Mouse (Mus musculus): ENCODE measurements around the gene Pcnx2. TPM values are rescaled to one million over a fixed set of nuclear protein-coding genes. Genes with fewer than 3 reads are reported as not detected.

The Pcnx2 gene
- total and polyA plus RNA-seq, 3 experiments = not detected

DNA sequence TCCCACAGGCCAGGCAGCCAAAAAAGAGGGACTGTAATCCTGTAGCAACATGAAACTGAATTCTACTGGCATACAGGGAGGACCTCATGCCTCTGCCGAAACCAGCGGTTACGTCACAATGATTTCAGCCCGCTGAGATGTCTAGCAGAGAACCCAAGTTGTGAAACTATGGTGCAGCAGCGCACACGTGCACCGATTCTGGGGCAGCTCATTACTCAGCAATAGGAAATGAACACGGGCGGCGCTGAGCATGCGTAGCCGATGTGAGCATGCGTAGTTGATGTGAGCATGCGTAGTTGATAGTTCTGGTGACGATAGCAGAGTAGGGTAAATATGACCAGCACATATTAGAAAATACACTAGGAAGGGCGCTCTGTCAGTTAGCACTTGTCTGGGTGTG lies 52.8 kb downstream of the Pcnx2 start:
- DNase-seq (ENCODE audit: extremely low read depth) = no peak
- dilution Hi-C loops (cut with MboI; ENCODE audit: extremely low pct_ligation_motif_present, extremely low pct_unique_long_range_greater_than_20kb, low sequenced_read_pairs) = no loop called here
- Histone ChIP-seq H3K9ac (ENCODE audit: insufficient read depth, low read depth) (no peak overlapping the region), H3K4me2 (ENCODE audit: insufficient read depth, low read depth, poor library complexity, severe bottlenecking) (0 out of 2 replicates have a peak overlapping the region, but pooled peaks have one; percentile 12), H3K36me3 (replicated peaks in 1 of 2; ENCODE audit: control insufficient read depth in 1 of 2, insufficient read depth in 1 of 2, low read length in 1 of 2) (no peaks in the 10 kb centered on the region), H3K4me3 (replicated peaks in 1 of 3; ENCODE audit: low read depth in 2 of 3, low read length in 2 of 3, poor library complexity in 1 of 3) (no peak overlapping the region), H3K9me3 (replicated peaks; ENCODE audit: low read length) (no peaks in the 10 kb centered on the region), H3K79me2 (replicated peaks; ENCODE audit: control insufficient read depth, extremely low read depth, insufficient read depth, poor library complexity, severe bottlenecking) (no peaks in the 10 kb centered on the region), H3K27me3 (replicated peaks) (no peaks in the 10 kb centered on the region), H3K27ac (ENCODE audit: insufficient read depth, low read depth) (no peak overlapping the region), H3K4me1 (ENCODE audit: control insufficient read depth in 1 of 2, insufficient read depth in 2 of 2) (peaks cover 3 to 8% of the 10 kb centered on the region in 2 experiments; a peak in 2 of 4 replicates)
- in situ Hi-C loops (cut with MboI; ENCODE audit: low pct_ligation_motif_present, low pct_unique_long_range_greater_than_20kb, low sequenced_read_pairs) = no loop called here
- TF ChIP-seq ELF1 (IDR thresholded peaks at IDR 0.05; ENCODE audit: low read depth, low read length) (peak; percentile 22; the same call in 1 of the 2 replicates), CTCF (conservative IDR thresholded peaks at IDR 0.05 in 1 of 2, IDR thresholded peaks at IDR 0.05 in 1 of 2; ENCODE audit: low read depth in 2 of 2, low read length in 2 of 2) (no peak), TCF12 (IDR thresholded peaks at IDR 0.05; ENCODE audit: low read depth, low read length) (no peak), RAD21 (IDR thresholded peaks at IDR 0.05; ENCODE audit: low read depth, low read length) (no peak), MXI1 (IDR thresholded peaks at IDR 0.05; ENCODE audit: low read depth, low read length) (peak; percentile 60; the same call in 1 of the 2 replicates), ZKSCAN1 (IDR thresholded peaks at IDR 0.05; ENCODE audit: borderline replicate concordance, low read depth, low read length) (no peak), POLR2A (IDR thresholded peaks at IDR 0.05; ENCODE audit: low read depth, low read length) (no peak), IRF4 (IDR thresholded peaks at IDR 0.05; ENCODE audit: low read depth, low read length) (0 out of 2 replicates have a peak, but pooled peaks have one; percentile 20), ZMIZ1 (IDR thresholded peaks at IDR 0.05; ENCODE audit: low read depth, low read length) (no peak), SMC3 (IDR thresholded peaks at IDR 0.05; ENCODE audit: low read depth, low read length) (no peak), MAX (IDR thresholded peaks at IDR 0.05; ENCODE audit: low read length) (peak; percentile 65), MAZ (IDR thresholded peaks at IDR 0.05; ENCODE audit: low read depth, low read length) (no peak), CHD2 (IDR thresholded peaks at IDR 0.05; ENCODE audit: low read length) (no peak), ZNF384 (IDR thresholded peaks at IDR 0.05; ENCODE audit: low read depth, low read length) (no peak), E2F4 (IDR thresholded peaks at IDR 0.05; ENCODE audit: insufficient replicate concordance, low read depth, low read length) (no peak), USF2 (conservative IDR thresholded peaks at IDR 0.05; ENCODE audit: low read depth, low read length) (no peak), UBTF (IDR thresholded peaks at IDR 0.05; ENCODE audit: low read depth, low read length) (no peak), PAX5 (IDR thresholded peaks at IDR 0.05; ENCODE audit: low read length) (no peak), NRF1 (IDR thresholded peaks at IDR 0.05; ENCODE audit: low read depth, low read length) (peak; percentile 85), JUN (IDR thresholded peaks at IDR 0.05; ENCODE audit: insufficient read depth, low read depth, low read length) (no peak), NELFE (IDR thresholded peaks at IDR 0.05; ENCODE audit: low read depth, low read length) (no peak), USF1 (IDR thresholded peaks at IDR 0.05; ENCODE audit: low read depth, low read length) (no peak), MEF2A (IDR thresholded peaks at IDR 0.05; ENCODE audit: borderline replicate concordance, low read depth, low read length) (no peak), MAFK (IDR thresholded peaks at IDR 0.05; ENCODE audit: insufficient replicate concordance, low read length) (peak; percentile 9; the same call in 1 of the 2 replicates), CHD1 (IDR thresholded peaks at IDR 0.05; ENCODE audit: low read depth, low read length) (no peak), RCOR1 (conservative IDR thresholded peaks at IDR 0.05; ENCODE audit: low read depth, low read length) (no peak), SIN3A (IDR thresholded peaks at IDR 0.05; ENCODE audit: low read length) (no peak), MYC (IDR thresholded peaks at IDR 0.05; ENCODE audit: low read depth, low read length) (peak; percentile 82), JUND (conservative IDR thresholded peaks at IDR 0.05; ENCODE audit: low read depth, low read length) (no peak), EP300 (IDR thresholded peaks at IDR 0.05; ENCODE audit: low read length) (no peak), TBP (conservative IDR thresholded peaks at IDR 0.05; ENCODE audit: low read depth, low read length) (no peak), ETS1 (conservative IDR thresholded peaks at IDR 0.05; ENCODE audit: low read depth, low read length) (peak; percentile 41), HCFC1 (IDR thresholded peaks at IDR 0.05; ENCODE audit: low read depth, low read length) (no peak), KAT2A (IDR thresholded peaks at IDR 0.05; ENCODE audit: insufficient replicate concordance, low read length) (no peak), POLR2AphosphoS2 (IDR thresholded peaks at IDR 0.05; ENCODE audit: low read depth, low read length) (no peak), ZC3H11A (IDR thresholded peaks at IDR 0.05; ENCODE audit: low read depth, low read length) (no peak), GABPA (IDR thresholded peaks at IDR 0.05; ENCODE audit: insufficient replicate concordance, low read depth, low read length) (no peak), BHLHE40 (IDR thresholded peaks at IDR 0.05; ENCODE audit: low read depth, low read length) (peak; percentile 94)
